Mouse (Mus musculus) 3T3-L1 (cell line): ENCODE results near the gene Apoc2.

Source experiments
- DNase-seq: peaks from one replicate; pipeline ENCODE4 v3.0.0-alpha.2; 2015; ENCODE audit warnings: low read depth, low spot score

Apoc2 gene

DNA sequence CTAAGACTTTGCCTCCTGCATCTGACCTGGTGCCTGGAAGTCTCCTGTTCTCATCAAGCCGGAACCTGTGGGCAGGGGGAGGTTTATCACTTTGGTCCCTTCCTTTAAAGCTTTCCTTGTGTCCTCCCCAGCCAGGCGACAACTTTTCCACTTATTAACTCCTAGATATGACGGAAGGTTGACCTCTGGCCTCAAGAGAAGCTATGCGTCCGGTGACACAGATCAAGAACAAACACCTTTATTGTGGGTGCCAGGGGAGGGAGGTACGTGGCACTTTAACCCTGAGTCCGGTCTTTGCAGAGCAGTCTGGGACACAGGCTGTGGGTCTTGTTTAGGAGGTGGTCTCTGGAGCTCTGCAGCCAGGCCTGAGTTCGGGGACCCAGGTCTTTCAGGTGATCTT lies at the start of gene Apoc2:
TSS of gene Apoc2 (minus strand) at position 70 of the 400 bp plus-strand sequence.
- DNase-seq, result no peak

DNA sequence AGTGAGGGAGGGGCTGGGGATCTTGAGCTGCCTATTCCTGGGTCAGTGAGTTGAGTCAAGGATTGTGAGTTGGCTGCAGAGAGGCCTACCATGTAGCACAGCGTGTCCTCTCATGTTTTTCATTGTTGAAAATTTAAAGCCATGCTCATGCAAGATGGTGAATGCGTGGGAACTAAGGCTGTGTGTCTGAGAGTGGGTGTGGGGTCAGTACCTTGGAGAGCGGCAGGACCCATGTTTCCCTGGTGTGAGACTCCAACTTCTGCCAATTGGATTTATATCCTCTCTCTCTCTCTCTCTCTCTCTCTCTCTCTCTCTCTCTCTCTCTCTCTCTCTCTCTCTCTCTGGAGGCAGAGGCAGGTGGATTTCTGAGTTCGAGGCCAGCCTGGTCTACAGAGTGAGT lies 48.8 kb upstream of the Apoc2 start:
- DNase-seq, result peak; percentile 26

DNA sequence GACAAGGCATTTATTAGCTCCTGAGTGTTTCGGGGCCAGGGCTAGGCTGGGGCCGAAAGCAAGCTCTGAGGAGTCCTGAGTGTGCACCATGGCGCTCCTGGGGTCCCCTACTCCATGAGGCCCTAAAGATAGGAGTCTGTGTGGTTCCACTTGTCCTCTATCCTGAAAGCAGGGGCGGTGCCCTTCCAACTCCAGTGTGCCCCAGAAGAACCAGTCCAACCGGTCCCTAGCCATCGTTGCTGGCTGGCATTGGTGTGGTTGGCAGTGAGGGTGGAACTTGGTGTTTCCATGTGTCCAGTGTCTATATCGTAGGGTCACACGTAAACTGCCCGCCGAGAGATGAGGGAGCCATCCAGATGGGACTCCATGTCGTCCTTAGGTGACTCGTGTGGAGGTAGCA lies 46.4 kb upstream of the Apoc2 start:
- DNase-seq, result no peak

DNA sequence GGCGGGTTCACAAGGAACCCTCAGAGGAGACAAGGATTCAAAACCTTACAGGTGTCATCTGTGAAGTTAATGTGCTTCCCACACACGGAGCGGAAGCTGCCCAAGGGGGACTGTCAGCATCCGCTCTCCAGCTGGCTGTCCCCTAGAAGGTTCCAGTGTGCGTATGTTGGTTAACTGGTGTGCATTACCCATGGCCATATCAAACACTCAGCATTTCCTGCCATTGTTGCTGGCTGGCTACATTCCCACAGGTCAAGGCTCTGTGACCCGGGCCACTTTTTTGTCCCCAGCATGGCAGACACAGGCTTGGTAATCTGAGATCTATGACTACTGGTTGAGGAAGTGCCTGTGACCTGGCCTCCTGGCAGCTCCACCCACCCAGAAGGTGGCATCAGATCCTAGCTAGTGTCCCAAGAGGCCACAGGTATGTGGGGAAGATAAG lies 45.0 kb upstream of the Apoc2 start:
- DNase-seq, result no peak

DNA sequence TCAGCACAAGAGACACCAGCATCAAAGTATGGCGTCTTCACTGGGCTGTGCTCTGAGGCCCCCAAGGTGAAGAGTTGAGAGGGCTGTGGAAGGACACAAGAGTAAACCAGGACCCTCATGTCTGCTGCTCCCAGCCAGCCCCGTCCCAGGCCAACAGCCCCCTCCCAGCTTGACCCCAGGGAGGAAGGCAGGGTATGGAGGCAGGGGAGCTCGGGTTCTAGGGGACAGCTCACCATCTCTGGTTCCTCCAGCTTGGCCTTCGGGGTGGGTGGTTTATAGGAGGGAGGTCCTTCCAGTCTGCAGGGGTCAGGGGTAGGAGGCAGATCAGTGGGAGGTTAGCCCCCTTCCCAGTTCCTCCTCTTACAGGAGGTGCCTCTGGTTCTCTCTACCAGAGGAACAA lies 41.5 kb upstream of the Apoc2 start:
- no peak for DNase-seq

DNA sequence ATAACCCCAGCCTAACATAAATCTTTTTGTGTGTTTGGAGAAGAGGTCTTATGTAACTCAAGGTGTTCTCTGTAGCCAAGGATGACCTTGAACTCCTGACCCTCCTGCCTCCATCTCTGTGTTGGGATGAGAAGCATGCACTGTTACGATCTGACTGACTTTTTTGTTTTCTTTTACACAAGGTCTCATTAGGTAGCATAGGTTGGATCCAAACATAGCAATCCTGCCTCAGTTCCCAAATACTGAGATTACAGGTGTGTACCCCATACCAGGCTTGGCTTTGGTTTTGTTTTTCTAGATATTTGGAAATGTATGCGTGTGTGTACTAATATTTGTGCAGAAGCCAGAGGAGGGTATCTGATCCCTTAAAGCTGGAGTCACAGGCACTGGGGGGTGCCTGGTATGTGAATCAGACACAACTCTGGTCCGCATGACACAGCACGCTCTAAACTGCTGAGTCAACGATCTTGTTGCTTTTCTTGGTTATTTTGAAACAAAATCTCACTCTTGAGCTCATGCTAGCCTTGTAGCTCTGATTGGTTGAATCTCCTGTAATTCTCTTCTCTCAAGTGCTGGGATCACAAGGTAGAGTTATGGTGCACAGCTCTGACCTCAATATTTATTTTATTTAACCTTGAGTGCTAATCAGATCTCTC lies 40.7 kb upstream of the Apoc2 start:
- no peak for DNase-seq

DNA sequence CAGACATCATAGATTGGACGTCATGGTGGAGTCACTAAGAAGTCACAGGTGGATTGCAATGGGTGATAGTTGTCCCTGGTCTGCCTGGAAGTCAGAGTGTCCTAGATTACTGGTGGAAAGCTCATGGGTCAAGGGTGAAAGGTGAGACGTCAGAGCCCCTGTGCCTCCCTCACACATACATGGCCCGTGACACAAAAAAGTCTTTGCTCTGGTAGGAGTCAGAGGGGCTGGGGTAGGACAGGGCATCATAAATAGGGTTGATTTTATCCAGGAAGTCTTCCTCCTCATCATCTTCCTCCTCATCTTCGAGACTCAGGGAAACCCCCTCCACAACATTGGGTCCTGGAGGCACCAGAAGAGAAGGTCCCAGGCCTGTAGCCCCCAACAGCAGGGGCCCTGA lies 39.6 kb upstream of the Apoc2 start:
- DNase-seq, result no peak

DNA sequence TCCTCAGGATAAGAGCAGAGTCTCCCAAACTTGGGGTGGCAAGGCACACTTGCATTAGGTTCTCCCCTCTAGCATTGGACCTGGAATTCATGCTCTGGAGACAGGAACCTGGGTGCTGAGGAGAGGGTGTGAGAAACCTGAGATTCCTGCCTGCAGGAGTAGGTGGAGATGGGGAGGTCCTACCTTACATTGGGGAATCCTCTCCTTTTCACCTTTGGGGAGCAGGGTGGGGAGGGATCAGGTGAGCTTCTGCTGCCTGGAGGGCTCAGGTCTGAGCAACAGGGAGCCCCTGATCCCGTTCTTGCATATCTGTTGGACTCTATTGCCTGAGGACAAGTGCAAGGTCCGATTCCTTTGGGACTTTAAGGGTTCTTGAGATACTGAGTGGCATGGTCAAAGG lies 39.1 kb upstream of the Apoc2 start:
- DNase-seq, result no peak

DNA sequence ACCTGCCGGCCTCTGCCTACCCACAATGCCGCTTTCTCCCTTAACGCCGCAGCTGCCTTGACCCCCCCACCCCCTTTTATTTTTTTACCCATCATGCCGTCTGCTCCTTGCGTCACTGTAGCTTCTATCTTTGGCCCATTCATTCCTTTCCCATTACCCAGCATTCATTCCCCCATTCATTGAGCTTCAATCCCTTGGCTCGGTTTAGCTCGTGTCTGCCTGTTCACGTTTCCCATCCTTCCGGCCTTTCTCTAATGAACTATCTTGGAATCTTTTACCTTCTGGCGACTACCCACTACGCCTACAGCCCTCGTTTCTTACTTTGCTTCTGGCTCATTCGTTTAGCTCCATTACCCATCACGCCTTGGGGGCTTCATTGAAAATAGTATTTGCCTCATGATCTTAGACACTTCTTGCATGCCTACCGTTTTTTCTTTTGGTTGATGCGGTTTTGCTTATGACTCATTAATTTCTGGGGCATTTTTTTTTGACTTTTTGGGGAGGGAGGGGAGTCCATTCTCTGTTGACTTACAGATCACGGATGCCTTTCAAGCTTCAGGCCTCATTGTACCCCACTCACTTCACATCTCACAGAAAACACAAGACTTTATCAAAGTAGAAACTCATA lies 38.4 kb upstream of the Apoc2 start:
- DNase-seq, result no peak

DNA sequence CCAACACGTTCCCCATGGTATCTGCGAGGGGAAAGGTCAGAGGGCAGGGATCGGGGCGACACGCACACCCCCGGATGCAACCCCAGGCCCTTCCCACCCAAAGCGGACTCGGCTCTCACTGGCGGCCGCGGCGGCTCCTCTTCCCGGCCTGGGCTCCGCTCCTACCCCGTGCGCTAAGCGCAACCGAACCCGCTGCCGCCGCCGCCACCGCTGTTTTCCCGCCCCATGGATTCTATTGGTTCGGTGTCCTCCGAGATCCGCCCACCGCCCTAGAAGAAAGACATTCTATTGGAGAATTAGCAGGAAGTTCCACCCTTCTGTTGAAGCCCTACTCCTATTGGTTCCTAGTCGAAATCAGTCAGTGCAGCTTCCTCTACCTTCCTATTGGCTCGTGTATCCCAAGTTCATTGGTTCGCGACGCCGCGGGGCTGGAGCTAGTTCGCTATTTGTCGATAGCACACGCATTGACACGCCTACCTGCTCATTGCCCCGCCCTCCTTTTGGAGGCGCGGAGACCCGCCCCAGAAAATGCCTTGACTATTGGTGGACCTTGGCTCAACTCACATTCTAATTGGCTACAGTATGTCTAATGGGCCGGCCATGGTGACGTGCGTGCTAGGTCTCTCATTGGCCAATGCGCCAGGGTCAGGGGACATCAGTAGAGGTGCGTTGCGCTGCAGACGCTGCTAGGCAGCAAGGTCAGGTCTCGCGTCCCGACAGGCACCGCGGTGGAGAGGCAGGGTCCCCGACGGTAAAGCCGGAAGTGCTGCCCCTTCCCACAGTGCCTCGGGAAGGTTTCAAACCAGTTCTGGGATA lies 37.7 kb upstream of the Apoc2 start, which contains the start of gene Tomm40:
TSS of gene Tomm40 (minus strand) at position 200 of the 816 bp plus-strand sequence.
- peak; percentile 99 for DNase-seq

DNA sequence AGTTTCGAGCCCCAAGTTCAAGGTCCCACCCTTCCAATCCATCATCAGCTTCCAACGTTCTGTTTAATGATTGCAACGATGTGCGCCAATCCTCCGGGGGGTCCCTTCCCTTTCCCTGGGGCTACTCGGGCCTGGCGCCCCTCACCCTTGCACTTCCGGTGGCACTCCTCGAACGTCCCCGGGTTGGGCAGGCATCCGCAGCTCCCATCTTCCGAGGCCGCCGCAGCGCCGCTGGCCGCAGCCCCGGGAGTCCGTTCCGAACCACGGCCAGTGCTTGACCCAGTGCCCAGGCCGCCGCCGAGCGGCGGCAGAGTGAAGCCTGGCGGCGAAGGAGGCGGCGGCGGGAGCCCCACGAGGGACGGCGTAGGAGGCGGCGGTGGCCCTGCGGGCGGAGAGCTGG lies 37.1 kb upstream of the Apoc2 start:
- DNase-seq, result no peak

DNA sequence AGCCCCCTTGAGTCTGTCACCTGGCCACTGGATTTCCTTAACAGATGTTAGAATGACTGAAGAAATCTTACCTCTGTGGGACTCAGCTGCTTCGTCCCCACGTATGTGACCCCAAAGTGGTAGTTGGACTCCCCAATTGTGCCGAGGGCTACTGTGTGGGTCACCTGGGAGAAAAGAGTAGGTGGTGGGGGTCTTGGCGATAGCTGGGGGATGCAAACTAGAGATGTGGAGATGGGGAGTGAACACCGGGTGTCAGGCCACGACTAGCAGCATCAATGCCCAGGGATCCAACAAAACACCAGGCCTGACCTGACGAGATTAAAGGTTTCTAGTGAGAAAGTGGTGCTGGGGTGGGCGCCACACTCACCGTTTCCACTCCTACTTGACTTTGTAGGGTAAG lies 35.9 kb upstream of the Apoc2 start:
- DNase-seq, result no peak

DNA sequence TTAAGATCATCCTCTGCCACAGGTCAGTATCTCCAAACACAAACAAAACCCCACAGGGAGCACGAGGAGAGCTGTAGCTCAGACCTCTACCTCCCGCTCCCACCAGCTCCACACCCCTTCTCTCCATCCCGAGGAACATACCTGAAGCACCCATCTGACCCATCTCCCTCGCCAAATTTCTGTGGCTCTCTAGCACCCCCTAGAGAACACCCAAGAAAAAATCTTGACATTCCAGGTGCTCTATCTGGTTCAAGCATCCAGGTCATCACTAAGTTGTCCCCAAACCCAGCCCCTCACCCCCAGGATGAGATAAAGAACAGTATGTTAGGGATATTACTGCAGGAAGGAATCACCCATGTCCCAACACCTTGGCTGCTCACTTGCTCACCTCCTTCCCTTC lies 35.5 kb upstream of the Apoc2 start:
- peak; percentile 45 for DNase-seq

DNA sequence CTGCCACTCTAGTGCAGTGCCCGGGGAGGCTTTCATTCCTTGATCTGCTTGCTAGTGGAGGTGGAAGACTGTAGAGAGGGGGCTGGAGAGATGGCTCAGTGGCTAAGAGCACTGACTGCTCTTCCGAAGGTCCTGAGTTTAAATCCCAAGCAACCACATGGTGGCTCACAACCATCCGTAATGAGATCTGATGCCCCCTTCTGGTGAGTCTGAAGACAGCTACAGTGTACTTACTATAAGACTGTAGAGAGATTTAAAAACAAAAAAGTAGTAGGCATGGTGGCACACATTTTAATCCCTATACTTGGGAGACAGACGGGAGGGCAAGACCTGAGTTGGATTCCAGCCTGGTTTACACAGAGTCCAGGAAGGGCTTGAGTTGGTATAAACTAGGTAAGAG lies 34.7 kb upstream of the Apoc2 start:
- DNase-seq, result peak; percentile 55

DNA sequence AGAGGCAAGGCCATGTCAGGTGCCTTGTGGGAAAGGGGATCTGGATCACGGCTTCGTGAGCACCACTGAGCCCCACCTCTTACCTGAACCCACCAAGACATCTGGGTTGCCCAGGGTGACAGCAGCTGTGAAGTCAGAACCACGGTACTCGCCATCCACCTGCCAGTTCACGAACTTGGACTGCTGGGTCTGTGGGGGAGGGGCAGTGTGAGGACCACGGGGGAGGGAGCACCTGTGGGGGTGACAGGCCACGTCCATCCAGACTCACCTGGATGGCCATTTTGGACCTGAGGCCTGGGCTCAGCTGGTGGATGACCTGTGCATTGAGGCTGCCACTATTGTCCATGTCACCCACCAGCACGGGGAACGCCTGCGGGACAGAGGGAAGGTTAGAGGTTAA lies 32.9 kb upstream of the Apoc2 start:
- no peak for DNase-seq

DNA sequence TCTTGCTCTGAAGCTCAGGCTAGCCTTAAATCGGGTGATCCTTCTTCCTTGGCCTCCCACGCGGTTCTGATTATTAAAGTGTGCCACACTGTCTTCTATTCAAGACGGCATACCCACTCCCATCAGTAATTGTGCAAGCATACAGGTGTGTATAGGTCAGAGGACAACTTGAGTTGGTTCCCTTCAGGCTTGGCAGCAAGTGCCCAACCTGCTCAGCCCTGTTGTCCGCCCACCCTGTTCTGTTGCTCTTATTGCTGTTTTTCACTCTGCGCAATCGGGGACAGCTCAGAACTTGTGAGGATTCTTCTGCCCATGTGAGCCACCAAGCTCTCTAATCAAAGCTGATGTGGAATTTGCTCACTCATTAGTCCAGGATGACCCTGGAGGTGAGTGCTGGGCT lies 27.5 kb upstream of the Apoc2 start:
- DNase-seq, result no peak

DNA sequence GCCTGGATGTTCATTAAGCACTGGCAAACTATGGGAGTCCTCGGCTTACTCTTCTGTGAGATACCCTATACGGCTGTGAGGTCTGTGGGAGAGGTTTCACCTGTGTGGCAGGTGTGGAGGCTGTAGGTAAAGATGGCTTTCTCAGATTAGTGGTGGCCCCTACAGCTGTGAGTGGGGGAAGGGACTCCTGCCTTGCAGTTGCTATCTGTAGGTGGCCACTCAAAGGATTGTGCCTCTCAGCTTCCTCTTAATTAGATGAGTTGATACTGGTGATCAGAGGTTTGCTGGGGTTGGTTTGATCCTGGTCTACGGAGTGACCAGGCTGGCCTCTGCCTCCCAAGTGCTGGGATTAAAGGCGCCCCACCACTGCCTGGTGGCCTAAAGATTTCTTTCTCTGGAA lies 26.7 kb upstream of the Apoc2 start:
- DNase-seq, result no peak

DNA sequence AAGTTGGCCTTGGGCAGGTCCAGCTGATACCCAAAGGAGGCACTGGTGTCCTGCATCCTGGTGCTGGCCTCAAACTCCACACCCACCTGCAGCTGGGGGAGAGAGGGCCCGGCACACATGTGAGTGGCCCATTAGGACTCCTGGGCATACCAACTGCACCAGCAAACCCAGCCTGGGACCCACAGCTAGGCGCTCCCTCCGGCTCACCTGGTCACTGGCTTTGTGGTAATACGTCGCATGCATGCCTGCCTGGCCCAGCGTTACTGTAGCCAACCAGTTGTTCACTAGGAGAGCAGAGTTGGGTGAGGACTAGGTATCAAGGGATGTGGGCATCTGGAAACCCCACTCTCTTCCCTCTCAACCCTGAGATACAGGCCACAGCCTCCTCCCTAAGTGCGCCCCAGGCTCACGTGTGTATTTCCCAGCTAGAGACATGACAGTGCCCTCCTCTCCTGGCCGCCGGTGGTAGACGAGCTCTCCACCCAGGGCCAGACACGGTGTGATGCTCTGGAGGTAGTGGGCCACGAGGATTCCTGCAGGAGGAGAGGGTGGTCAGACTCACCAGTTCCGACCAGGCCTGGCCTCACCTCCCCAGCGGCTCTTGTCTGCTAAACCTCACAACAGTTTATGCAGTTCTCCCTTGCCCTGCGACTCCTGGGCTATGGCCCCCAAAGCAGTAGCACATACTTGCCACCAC lies 25.3 kb upstream of the Apoc2 start:
- DNase-seq, result no peak

DNA sequence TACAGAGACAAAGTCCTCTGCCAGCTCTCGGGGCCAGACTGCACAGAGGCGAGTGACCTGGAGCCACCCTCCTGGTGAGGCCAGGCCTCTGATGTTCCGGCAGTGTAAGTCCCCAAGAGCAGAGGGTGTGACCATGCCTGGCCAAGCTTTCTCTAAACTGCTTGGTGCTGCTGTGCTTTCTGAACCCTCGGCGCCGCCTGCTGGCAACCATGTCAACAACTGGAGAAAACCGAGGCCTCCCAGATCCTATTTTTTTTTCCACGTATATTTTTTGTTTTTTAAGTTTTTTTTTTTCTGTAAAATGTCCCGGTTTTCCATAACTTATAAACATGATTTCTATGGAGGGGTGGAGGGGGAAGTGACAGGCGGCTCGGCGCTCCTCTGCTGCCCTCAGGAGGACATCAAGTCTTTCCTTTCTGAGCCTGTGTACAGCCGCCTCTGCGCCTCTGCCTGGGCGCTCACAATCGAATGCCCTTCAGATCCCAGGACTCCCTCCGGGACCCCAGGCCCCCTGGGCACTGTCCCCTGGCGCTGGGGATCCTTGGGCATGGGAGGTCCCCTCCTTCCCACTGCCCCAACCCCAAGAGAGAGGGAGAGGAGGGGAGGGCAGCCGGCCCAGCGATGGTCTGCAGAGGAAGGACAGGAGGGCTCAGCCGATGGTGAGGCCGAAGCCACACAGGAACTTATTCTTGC lies 23.5 kb upstream of the Apoc2 start:
- DNase-seq, result peak; percentile 75

DNA sequence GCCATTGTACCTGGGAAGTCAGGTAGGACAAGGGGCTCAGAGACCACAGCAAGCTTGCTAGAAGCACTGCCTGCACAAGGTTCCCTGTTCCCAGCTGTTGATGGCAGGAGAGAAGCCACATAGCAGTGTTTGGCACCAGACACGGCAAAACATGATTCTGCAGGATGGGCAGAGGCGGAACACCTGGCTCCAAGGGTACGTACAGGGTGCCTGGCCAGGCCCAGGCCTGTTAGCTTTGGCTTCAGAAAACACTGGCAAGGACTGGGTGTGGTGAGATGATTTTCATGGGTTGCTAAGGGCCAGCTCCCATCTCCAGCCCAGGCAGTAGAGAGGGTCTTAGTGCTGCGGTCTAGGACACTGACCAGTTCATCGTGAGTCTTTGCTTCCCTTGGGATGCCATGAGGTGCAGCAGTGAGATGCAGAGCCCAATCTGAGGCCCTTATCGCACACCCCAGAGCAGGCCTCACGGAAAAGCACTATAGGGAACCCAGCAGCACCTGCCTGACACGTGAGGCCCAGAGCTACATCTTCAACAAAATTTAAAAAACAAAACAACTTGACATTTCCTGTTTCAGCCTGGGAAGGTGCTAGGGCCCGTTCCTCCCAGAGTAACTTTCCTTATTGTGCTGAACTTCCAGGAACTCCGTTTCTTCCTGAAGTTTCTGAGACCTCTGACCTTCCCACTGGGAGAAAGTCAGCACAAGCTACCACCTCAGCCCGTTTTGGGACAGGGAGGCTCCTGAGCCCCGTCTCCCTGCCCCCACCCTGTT lies 22.7 kb upstream of the Apoc2 start:
- DNase-seq, result no peak

DNA sequence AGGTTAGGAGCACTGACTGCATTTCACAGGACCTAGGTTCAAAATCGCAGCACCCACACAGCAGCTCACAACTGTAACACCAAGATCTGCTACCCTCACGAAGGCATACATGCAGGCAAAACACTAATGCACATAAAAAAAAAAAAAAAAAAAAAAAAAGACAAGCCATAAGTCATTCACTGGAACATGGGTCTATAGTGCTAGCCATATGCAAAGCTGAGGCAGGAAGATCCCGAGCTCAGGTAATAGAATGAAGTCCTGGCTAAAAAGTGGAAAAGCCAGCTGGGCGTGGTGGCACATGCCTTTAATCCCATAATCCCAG lies 22.0 kb upstream of the Apoc2 start:
- no peak for DNase-seq
